Mouse (Mus musculus): ENCODE results near the gene Prr23a2.

Prr23a2 gene

DNA sequence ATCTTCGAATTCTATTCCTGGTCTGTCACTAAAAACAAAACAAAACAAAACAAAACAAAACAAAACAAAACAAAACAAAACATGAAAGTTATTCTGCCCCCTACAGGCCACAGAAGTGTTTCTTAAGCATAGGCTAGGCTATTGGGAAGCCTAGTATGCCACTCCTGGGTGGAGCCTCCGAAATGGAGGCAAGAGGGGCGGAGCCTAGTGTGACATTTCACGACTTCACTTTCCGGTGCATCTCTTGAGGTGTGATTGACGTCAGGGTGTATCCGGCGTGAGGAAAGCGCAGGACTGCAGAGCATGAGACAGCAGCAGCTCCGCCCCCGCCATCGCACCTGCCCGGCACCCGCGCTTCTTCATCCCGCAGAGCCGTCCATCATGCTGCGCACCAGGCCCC is at the start of gene Prr23a2:
Gene Prr23a2 (plus strand): TSS at position 285 of the 400 bp plus-strand sequence.
- DNase-seq, result no peak

DNA sequence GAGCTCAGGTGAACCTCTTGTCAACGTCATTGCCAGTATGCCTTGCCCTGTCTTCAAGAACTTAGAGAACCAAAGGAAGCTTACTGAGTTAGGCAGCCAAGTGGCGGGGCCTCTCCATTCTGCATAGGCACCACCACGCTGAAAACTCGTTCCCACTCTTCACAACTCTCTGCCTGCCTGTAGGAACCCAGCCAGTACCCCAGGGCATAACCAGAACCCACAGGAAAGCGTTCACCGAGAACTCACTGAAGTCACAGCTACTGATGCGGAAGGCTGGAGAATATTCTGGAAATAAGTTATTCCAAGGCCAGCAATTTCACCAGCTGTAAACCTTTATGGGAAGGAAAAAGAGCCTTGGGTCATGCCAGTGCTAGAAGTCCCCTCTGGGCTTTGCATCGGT is 48.7 kb upstream of the Prr23a2 start:
- no peak for DNase-seq

DNA sequence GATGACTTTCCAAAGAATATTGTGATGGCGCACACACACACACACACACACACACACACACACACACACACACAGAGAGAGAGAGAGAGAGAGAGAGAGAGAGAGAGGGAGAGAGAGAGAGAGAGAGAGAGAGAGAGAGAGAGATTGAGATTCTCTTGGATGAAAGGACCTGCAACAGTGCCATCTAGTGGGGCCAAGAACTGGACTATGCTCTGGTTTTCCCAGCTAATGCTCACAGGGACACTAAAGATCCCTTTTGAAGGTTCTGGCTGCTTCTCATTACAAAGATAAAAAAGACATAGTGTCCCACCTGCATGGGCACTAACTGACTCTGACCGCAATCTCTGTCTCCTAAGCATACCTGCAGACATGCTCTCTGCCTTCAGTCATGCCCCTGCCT is 46.8 kb upstream of the Prr23a2 start:
- DNase-seq, result peak; percentile 76

DNA sequence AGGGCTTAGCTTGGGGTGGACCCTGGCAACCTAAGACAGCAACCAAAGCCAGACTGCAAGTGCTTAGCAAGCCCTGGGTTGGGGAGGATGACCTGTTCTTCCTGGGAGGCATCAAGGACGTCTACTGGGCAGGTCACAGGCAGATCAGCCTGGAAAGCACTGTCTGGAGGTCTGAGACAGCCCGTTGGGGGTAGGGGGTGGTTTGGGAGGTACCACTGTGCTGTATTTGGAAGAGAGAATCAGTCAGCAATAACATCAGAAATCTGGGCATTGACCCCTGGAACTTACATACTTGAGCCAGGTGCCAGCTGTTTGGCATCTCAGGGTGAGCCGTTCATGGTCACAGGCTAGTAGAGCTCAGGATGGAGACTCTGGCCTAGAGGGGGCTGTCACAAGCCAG is 40.2 kb upstream of the Prr23a2 start:
- DNase-seq, result no peak

DNA sequence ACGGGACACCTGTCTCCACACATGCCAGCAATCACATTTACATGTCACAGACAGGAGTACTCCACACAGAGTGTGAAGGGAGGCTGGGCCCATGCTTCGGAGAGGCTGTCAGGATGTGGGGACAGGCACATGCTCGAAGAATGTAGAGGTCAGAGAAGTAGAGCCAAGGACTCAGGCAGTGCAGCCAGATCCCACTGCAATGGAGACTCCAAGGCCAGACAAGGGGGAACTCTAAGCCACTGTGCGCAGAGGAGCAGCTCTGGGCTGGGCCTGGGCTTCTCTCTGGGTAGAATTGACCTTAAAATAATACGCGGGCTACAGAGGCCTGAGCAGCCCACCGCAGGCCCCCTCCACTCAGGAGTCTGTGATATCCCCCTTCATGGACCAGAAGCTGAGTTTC is 38.7 kb upstream of the Prr23a2 start:
- DNase-seq, result no peak

- no peak for DNase-seq
These were observed 37.3 kb upstream of the Prr23a2 start for GRCm38 (mm10) chr9:98818971-98819370.

DNA sequence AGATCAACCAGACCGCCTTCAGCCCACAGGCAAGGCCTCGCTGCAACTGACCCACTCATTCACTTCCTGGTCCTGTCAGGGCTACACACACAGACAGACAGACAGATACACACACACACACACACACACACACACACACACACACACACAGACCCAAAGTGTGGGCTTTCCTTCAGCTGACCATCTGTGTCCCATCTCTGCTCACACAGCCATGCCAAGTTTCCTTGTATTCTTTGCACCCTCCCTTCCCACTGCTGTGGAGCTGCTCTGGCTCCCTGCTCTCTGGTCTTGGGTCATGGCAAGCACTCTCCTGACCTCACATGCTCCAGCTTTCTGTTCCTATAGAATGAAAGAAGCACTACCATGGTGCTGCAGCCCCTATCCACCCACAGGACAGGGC is 36.8 kb upstream of the Prr23a2 start:
- DNase-seq, result peak; percentile 46

DNA sequence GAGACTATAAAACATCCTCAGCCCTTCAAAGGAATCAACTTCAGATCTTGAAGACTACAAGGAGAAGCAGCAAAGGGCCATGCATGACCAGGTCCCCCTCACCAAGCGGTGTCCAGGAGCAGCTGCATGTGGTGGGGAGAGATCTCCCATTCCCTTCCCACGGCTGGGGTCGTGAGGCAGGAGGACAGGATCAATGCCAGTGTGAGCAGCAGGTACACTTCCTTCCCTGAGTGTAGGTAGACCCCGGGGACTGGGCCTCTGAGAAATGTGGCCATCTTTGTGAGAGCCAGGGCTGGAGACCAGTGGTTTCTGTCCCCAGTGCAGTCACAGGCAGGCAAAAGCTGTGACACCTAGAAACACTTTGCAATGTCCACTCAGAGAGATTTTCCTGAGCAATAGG is 35.8 kb upstream of the Prr23a2 start:
- DNase-seq, result no peak

GRCm38 (mm10) chr9:98821067-98821466 is 35.2 kb upstream of the Prr23a2 start:
- DNase-seq, result no peak

- DNase-seq, result no peak
These were observed 32.5 kb upstream of the Prr23a2 start for GRCm38 (mm10) chr9:98823805-98824204.

DNA sequence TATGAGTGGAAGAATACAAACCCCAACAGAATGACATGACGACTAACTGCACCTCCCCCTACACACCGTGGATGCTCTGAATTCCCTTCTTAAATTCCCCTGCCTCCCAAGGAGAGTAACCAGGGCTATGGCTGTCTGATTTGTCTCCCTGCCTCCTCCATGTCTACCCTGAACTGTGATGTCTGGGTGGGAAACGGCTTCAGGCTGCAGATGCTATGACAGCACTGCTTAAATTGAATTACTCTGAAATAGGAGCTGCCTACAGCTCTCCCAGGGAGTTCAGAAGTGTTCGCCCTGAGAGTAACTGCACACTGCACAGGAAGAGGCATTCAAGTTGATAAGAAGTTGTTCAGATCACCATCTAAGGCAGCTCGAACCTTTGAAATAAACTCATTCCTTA is 26.8 kb upstream of the Prr23a2 start:
- DNase-seq, result no peak

DNA sequence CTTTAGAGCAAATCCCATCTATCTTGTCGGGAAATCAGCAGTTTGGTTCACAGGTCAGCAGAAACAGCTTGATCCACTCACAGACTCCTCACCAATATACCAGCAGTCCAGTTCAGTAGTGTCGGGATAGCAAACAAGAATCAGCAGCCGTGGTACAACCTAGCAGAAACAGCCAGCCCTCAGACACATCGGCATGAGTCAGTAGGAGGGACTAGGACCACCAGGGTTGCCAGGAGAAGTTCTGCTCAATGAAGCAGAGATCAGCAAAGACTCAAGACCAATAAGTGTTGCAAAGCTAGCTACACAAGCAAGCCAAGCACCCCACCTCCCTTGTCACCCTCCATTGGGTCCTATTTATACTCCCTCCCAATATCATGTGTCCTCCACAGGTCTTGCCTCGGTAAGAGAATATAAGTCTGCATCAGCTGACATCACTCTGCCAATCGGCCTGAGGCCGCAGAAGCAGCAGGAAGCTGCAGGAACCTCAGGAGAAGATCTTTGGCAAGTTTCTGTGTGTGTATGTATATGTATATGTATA is 18.7 kb upstream of the Prr23a2 start:
- DNase-seq, result no peak

DNA sequence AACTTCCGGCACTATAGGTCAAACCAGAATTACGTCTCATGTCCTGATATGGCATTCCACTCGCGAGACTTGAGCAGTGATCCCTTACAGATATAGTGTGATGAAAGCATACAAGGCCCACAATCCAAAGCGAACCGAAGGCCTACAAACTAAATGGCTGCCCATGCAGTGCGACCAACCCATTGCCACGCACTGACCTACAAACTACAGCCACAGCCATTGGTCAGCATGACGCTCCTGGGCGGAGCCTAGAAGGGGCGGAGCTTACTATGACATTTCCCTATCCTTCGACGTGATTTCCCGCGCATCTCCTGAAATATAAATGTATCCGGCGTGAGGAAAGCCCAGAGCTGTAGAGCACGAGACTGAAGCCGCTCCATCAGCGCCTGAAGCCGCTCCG is 14.2 kb upstream of the Prr23a2 start, which contains the start of gene Prr23a1:
Gene Prr23a1 (plus strand): TSS at position 387 of the 400 bp plus-strand sequence.
- no peak for DNase-seq

GRCm38 (mm10) chr9:98863463-98863862 is 7.2 kb downstream of the Prr23a2 start:
- DNase-seq, result peak; percentile 9

DNA sequence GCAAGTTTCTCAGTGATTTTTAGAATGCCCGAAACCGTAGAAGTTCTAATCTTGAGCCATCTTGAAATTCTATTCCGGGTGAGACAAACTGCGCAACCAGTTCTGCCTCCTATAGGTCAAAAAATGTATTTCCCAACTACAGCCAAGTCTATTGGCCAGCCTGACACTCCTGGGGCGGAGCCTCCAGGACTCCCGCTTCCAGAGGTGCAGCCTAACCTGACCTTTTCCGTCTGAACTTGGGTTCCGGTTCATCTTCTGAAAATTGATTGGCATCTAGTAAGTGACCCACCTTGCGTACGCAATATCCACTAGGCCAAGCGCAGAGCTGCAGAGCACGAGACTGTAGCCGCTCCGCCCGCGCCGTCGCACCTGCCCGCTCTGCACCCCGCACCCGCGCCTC is 8.3 kb downstream of the Prr23a2 start, which contains the start of gene Prr23a3:
Gene Prr23a3 (plus strand): TSS at position 197 of the 400 bp plus-strand sequence.
- DNase-seq, result no peak

DNA sequence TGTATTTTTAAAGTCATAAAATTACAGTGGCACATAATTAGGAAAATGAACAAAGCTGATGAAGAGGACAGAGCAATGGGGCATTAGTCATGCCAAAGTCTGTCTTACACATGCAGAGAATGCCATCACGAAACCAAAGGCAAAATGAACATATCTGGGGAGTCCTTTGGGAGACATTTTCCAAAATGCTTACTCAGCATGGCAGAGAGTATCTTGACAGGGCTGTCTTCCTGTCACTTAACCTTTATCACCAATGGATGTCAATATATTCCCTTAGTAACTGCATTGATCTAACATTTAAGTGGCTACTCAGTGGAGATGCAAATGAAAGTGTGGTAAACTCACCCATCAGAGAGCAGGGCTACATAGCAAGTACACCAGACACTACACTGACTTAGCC is 45.2 kb downstream of the Prr23a2 start:
- no peak for DNase-seq

DNA sequence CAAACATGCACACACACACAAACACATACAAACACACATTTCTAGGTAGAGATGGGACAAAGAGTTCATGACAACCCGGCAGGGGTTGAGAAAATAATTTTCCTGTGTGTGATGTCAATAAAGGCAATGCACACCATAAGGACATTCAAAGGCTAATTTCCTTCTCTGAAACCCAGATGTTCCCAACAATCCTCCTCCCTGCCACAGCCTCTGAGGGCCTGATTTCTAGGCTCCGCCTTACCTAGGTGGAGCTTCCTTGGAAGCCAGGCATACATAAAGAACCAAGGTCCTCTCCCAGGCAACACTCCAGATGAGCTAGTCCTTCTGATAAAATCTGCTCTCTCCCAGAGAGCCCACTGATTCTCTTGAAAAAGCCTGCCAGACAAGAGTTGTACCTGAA is 46.5 kb downstream of the Prr23a2 start, which contains the start of gene 7420426K07Rik:
Gene 7420426K07Rik (plus strand): TSS at position 301 of the 400 bp plus-strand sequence.
- DNase-seq, result no peak

Data from kidney, postnatal 10 days (tissue).